Comparison of ENCODE assay signal across 11 mouse cellular contexts in the genomic region with DNA sequence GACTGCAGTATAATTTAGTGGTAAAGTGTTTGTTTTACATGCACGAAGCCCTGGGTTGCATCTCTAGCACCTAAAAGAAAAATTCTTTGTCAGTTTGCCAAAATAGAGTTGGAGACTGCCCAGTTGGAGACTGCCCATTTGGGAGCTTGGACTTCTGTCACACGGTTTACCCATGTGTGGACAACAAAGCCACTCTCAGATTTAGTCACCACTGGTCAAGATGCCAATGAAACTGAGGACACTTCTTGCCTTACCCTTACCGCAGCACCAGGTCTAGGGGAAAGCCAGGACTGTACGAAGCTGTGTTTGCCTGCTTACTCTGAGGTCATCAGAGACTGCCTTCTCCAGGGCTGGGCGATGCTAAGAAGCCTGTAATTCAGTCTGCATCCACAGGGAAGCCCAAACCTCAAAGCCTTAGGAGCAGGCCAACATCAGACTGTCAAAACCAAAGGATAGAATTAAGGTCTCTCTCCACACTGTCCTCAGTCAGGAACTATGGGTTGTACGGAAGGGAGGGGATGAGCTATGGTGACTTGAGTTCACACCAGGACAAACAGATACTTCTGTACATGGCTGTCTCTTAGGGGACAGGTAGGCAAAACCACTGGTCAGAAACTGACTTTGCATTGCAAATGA. TPM values are rescaled to one million over a fixed set of nuclear protein-coding genes. Genes with fewer than 3 reads are reported as not detected.
DNase-seq lines count a peak whose midpoint lies in the region; ATAC-seq and TF ChIP-seq lines count a peak whose summit lies in the region.
"Had no signal": no experiment of that assay in that cellular context is flagged by ENCODE, and none has a peak within 500 bp of the region (broad histone marks: within the 10 kb centered on the region; RNA-seq: fewer than 3 reads in every experiment).

No protein-coding gene starts in this region.

- H3K27ac ChIP-seq in gastrocnemius, adult 2 months, result peak overlapping the region; percentile 38; the same call in 1 of the 2 replicates
- peak overlapping the region; percentile 58 for H3K27ac ChIP-seq in layer of hippocampus, adult 2 months
- H3K27ac ChIP-seq in limb, embryonic 15.5 days, result peak overlapping the region; percentile 17; the same call in 1 of the 2 replicates
- H3K27ac ChIP-seq: liver, embryonic 14.5 days had no signal

- ATAC-seq in limb, embryonic 15.5 days (ENCODE audit: insufficient number of reproducible peaks, low FRiP score, low TSS enrichment, low read depth), result 0 out of 2 replicates have a peak, but pooled peaks have one; percentile 41
- ATAC-seq: inflammation-experienced regulatory T-cells, adult 6 months had no signal

- no peak overlapping the region for H3K4me3 ChIP-seq in gastrocnemius, adult 2 months
- H3K4me3 ChIP-seq in layer of hippocampus, adult 2 months, result no peak overlapping the region
- no peak overlapping the region for H3K4me3 ChIP-seq in limb, embryonic 15.5 days

- H3K36me3 ChIP-seq in limb, embryonic 15.5 days, result no peaks in the 10 kb centered on the region

- no peak for TF ChIP-seq CTCF in gastrocnemius, adult 2 months (IDR thresholded peaks at IDR 0.05)
- peak; percentile 24; the same call in 1 of the 2 replicates for TF ChIP-seq CTCF in layer of hippocampus, adult 2 months (conservative IDR thresholded peaks at IDR 0.05)

- no peaks in the 10 kb centered on the region for H3K27me3 ChIP-seq in limb, embryonic 15.5 days

- no peaks in the 10 kb centered on the region for H3K9me3 ChIP-seq in limb, embryonic 15.5 days

- no peak for DNase-seq in gastrocnemius, adult 2 months
- DNase-seq in gastrocnemius, postnatal 10 days, result no peak
- no peak for DNase-seq in layer of hippocampus, adult 2 months (ENCODE audit: low spot score in 2 of 2)
- DNase-seq in layer of hippocampus, postnatal 36 days, result no peak
- DNase-seq in adrenal gland, adult 8-10 months, result peak; percentile 41
- DNase-seq in gastrocnemius, postnatal 4 days (ENCODE audit: low spot score in 2 of 2), result no peak
- no peak for DNase-seq in spleen, postnatal 4 days (ENCODE audit: low spot score in 2 of 2)
- DNase-seq: thymus, adult 18-20 months had no signal

- H3K9ac ChIP-seq in limb, embryonic 15.5 days, result no peak overlapping the region
- H3K9ac ChIP-seq: liver, embryonic 14.5 days had no signal

- peaks cover 23% of the 10 kb centered on the region for H3K4me1 ChIP-seq in limb, embryonic 15.5 days

- intact Hi-C loops in gastrocnemius, adult 2 months (cut with DNase I), result no loop called here

- H3K4me2 ChIP-seq in limb, embryonic 15.5 days, result no peak overlapping the region

- WGBS in limb, embryonic 15.5 days, result 71% methylated on average over 6 of the region's 6 CpGs

RNA-seq across cellular contexts. Expression of a gene that starts 29.8 kb away (rescaled TPM):
- 10 to 100 TPM; 21.7 to 29.8 TPM for total RNA-seq in gastrocnemius, adult 2 months (2021)
- 10 to 100 TPM; 38.2 to 42.4 TPM for total RNA-seq in gastrocnemius, postnatal 10 days (2021)
- 10 to 100 TPM; 78.3 to 80.5 TPM for total RNA-seq in layer of hippocampus, adult 2 months (2021)
- 10 to 100 TPM; 94.9 to 97.7 TPM for total RNA-seq in layer of hippocampus, postnatal 36 days (2021)
- total RNA-seq in adrenal gland, adult 8-10 months (2022), result 100 to 1,000 TPM; 135 to 173 (median 141) TPM
- polyA plus RNA-seq in limb, embryonic 15.5 days (2015; fragmentation: Nextera tagmentation; extraction: Ambion mirVana), result 19.1 and 24.3 TPM in 2 replicates
- total RNA-seq in gastrocnemius, postnatal 4 days (2021), result 10 to 100 TPM; 52.0 to 55.5 TPM
